Mouse (Mus musculus) neural tube, embryonic 13.5 days (tissue): ENCODE measurements around the gene Ephb1. TPM values are rescaled to one million over a fixed set of nuclear protein-coding genes. Genes with fewer than 3 reads are reported as not detected.

Experiments used
- ATAC-seq: fragments of 200-750 bp; cut with Nextera tagmentation; 2 replicates; pipeline ENCODE4 v1.8.0; 2017; ENCODE audit warnings: low read depth, mild to moderate bottlenecking, moderate TSS enrichment, moderate library complexity
- H3K27ac ChIP-seq: fragments of 300-500 bp; sonication (generic); replicated peaks from 2 replicates; pipeline ENCODE4 v1.5.1; 2015; ENCODE audit warnings: moderate library complexity, mild to moderate bottlenecking, inconsistent platforms
- H3K27me3 ChIP-seq: fragments of 300-500 bp; sonication (generic); 2 replicates; pipeline ENCODE4 v1.6.1; 2015; ENCODE audit warnings: mild to moderate bottlenecking, inconsistent platforms
- H3K36me3 ChIP-seq: fragments of 300-500 bp; sonication (generic); 2 replicates; pipeline ENCODE4 v1.6.1; 2015; ENCODE audit warnings: mild to moderate bottlenecking, inconsistent platforms
- H3K4me1 ChIP-seq: fragments of 300-500 bp; sonication (generic); replicated peaks from 2 replicates; pipeline ENCODE4 v1.6.1; 2015; ENCODE audit warnings: inconsistent platforms
- H3K4me2 ChIP-seq: fragments of 300-500 bp; sonication (generic); 2 replicates; pipeline ENCODE4 v1.6.1; 2015; ENCODE audit warnings: inconsistent platforms, mild to moderate bottlenecking, moderate library complexity
- H3K4me3 ChIP-seq: fragments of 300-500 bp; sonication (generic); 2 replicates; pipeline ENCODE4 v1.5.1; 2015; ENCODE audit warnings: mild to moderate bottlenecking, inconsistent platforms
- H3K9ac ChIP-seq: fragments of 300-500 bp; sonication (generic); 2 replicates; pipeline ENCODE4 v1.6.1; 2015; ENCODE audit warnings: moderate library complexity, mild to moderate bottlenecking, inconsistent platforms
- H3K9me3 ChIP-seq: fragments of 300-500 bp; sonication (generic); 2 replicates; pipeline ENCODE4 v1.6.1; 2016; ENCODE audit warnings: inconsistent platforms
- WGBS: fragments of 180-500 bp; shearing (Covaris S2); methylation state at CpG from one replicate; pipeline ENCODE4 v1.1.7; 2015; 5-methylcytosine and 5-hydroxymethylcytosine counted together
- polyA plus RNA-seq: library from polyadenylated mRNA; unstranded; fragments of >200 nt; fragmentation: Nextera tagmentation; extraction: Ambion mirVana; gene quantifications from 2 replicates; pipeline ENCODE4 v1.2.1, GENCODE M21; 2015

Gene Ephb1
- polyA plus RNA-seq, 1 experiment from 2014 or later, result 33.6 TPM

GRCm38 (mm10) chr9:102350696-102351095 is 3.8 kb downstream of the Ephb1 start:
- Histone ChIP-seq H3K9ac (no peak overlapping the region), H3K9me3 (no peaks in the 10 kb centered on the region), H3K4me2 (peak overlapping the region; percentile 98), H3K4me3 (no peak overlapping the region), H3K27me3 (peaks cover 88% of the 10 kb centered on the region), H3K36me3 (no peaks in the 10 kb centered on the region), H3K4me1 (peaks cover 49% of the 10 kb centered on the region), H3K27ac (no peak overlapping the region)
- no peak for ATAC-seq
- WGBS, result 86% methylated on average over 6 of the region's 6 CpGs

- no peaks in the 10 kb centered on the region for H3K36me3 ChIP-seq
- H3K9ac ChIP-seq, result no peak overlapping the region
- no peak for ATAC-seq
- no peak overlapping the region for H3K27ac ChIP-seq
- peaks cover 52% of the 10 kb centered on the region for H3K4me1 ChIP-seq
- 84% methylated on average over 6 of the region's 6 CpGs for whole genome bisulfite sequencing
- no peaks in the 10 kb centered on the region for H3K9me3 ChIP-seq
- H3K27me3 ChIP-seq, result peaks cover 82% of the 10 kb centered on the region
- no peak overlapping the region for H3K4me2 ChIP-seq
- no peak overlapping the region for H3K4me3 ChIP-seq
These were observed 4.4 kb downstream of the Ephb1 start for GRCm38 (mm10) chr9:102350076-102350475.

DNA sequence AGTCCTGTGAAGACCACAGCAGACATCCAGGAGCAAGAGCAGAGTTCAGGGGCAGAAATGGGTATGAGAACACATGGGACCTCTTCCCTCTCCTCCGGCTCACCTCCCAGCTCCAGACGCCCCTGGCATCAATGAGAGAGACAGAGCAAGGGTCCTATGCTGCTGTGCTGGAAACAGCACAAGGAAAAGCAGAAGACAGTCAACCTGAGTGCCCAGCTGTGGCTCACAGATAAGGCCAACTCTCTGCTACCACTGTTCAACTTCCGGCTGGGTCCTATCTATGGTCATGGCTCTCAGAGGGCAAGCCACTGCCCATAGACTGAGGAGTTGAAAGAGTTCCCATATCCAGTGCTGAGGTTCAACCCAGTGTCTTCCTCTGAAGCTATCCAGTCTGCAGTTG is 7.7 kb downstream of the Ephb1 start:
- H3K4me3 ChIP-seq, result no peak overlapping the region
- no peak overlapping the region for H3K27ac ChIP-seq
- no peak overlapping the region for H3K4me2 ChIP-seq
- H3K9ac ChIP-seq, result no peak overlapping the region
- H3K27me3 ChIP-seq, result peaks cover 73% of the 10 kb centered on the region
- 95% methylated on average over 3 of the region's 3 CpGs for WGBS
- H3K9me3 ChIP-seq, result no peaks in the 10 kb centered on the region
- no peak for ATAC-seq
- H3K36me3 ChIP-seq, result no peaks in the 10 kb centered on the region
- peaks cover 30% of the 10 kb centered on the region for H3K4me1 ChIP-seq

GRCm38 (mm10) chr9:102345474-102345873 is 9.0 kb downstream of the Ephb1 start:
- Histone ChIP-seq H3K27me3 (peaks cover 61% of the 10 kb centered on the region), H3K9ac (no peak overlapping the region), H3K36me3 (no peaks in the 10 kb centered on the region), H3K4me2 (no peak overlapping the region), H3K9me3 (no peaks in the 10 kb centered on the region), H3K4me1 (peaks cover 26% of the 10 kb centered on the region), H3K27ac (no peak overlapping the region), H3K4me3 (no peak overlapping the region)
- no peak for ATAC-seq
- 62% methylated on average over 6 of the region's 6 CpGs for WGBS

GRCm38 (mm10) chr9:102345047-102345446 is 9.4 kb downstream of the Ephb1 start:
- no peak for ATAC-seq
- no peaks in the 10 kb centered on the region for H3K36me3 ChIP-seq
- H3K4me3 ChIP-seq, result no peak overlapping the region
- peaks cover 26% of the 10 kb centered on the region for H3K4me1 ChIP-seq
- H3K4me2 ChIP-seq, result no peak overlapping the region
- peaks cover 58% of the 10 kb centered on the region for H3K27me3 ChIP-seq
- no peaks in the 10 kb centered on the region for H3K9me3 ChIP-seq
- 80% methylated on average over 9 of the region's 9 CpGs for WGBS
- no peak overlapping the region for H3K27ac ChIP-seq
- no peak overlapping the region for H3K9ac ChIP-seq

- 80% methylated on average over 10 of the region's 10 CpGs for WGBS
- no peak overlapping the region for H3K4me3 ChIP-seq
- ATAC-seq, result no peak
- no peaks in the 10 kb centered on the region for H3K9me3 ChIP-seq
- H3K27ac ChIP-seq, result no peak overlapping the region
- H3K4me1 ChIP-seq, result peaks cover 26% of the 10 kb centered on the region
- H3K9ac ChIP-seq, result no peak overlapping the region
- no peak overlapping the region for H3K4me2 ChIP-seq
- peaks cover 50% of the 10 kb centered on the region for H3K27me3 ChIP-seq
- H3K36me3 ChIP-seq, result no peaks in the 10 kb centered on the region
These were observed 10.2 kb downstream of the Ephb1 start for GRCm38 (mm10) chr9:102344086-102344930.

- ATAC-seq, result no peak
- Histone ChIP-seq H3K4me3 (no peak overlapping the region), H3K36me3 (no peaks in the 10 kb centered on the region), H3K4me2 (no peak overlapping the region), H3K27me3 (peaks cover 38% of the 10 kb centered on the region), H3K27ac (no peak overlapping the region), H3K4me1 (peaks cover 23% of the 10 kb centered on the region), H3K9me3 (no peaks in the 10 kb centered on the region), H3K9ac (no peak overlapping the region)
- WGBS, result 94% methylated on average over 9 of the region's 9 CpGs
These were observed 11.4 kb downstream of the Ephb1 start for GRCm38 (mm10) chr9:102343061-102343460.

- no peak for ATAC-seq
- peaks cover 22% of the 10 kb centered on the region for H3K4me1 ChIP-seq
- no peak overlapping the region for H3K4me3 ChIP-seq
- no peak overlapping the region for H3K27ac ChIP-seq
- H3K4me2 ChIP-seq, result no peak overlapping the region
- 53% methylated on average over 3 of the region's 3 CpGs for whole genome bisulfite sequencing
- no peaks in the 10 kb centered on the region for H3K9me3 ChIP-seq
- peaks cover 33% of the 10 kb centered on the region for H3K27me3 ChIP-seq
- no peak overlapping the region for H3K9ac ChIP-seq
- H3K36me3 ChIP-seq, result no peaks in the 10 kb centered on the region
These were observed 12.5 kb downstream of the Ephb1 start for GRCm38 (mm10) chr9:102342026-102342425.

DNA sequence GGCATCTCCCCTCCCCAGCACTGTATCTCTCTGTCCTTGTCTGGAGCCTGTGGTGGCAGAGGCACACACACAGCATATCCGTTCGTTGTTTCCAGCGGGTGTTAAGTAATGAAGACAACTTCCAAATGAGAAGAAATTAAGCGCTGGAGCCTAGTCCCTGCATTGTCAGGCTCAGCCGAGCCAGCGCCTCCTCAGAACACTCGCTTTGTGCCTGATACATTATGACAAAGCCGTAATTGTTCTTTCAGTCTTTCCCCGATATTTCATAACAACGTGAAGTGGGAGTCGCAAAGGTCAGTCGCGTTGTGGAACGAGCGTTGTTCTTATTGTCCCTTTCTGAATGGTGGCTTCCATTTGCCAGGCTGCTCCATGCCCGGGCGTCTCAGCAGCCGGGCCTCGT is 13.7 kb downstream of the Ephb1 start:
- no peak overlapping the region for H3K4me3 ChIP-seq
- no peak overlapping the region for H3K27ac ChIP-seq
- H3K9ac ChIP-seq, result no peak overlapping the region
- 63% methylated on average over 19 of the region's 19 CpGs for WGBS
- H3K4me2 ChIP-seq, result no peak overlapping the region
- H3K36me3 ChIP-seq, result no peaks in the 10 kb centered on the region
- no peak for ATAC-seq
- H3K9me3 ChIP-seq, result no peaks in the 10 kb centered on the region
- peaks cover 27% of the 10 kb centered on the region for H3K27me3 ChIP-seq
- peaks cover 16% of the 10 kb centered on the region for H3K4me1 ChIP-seq

DNA sequence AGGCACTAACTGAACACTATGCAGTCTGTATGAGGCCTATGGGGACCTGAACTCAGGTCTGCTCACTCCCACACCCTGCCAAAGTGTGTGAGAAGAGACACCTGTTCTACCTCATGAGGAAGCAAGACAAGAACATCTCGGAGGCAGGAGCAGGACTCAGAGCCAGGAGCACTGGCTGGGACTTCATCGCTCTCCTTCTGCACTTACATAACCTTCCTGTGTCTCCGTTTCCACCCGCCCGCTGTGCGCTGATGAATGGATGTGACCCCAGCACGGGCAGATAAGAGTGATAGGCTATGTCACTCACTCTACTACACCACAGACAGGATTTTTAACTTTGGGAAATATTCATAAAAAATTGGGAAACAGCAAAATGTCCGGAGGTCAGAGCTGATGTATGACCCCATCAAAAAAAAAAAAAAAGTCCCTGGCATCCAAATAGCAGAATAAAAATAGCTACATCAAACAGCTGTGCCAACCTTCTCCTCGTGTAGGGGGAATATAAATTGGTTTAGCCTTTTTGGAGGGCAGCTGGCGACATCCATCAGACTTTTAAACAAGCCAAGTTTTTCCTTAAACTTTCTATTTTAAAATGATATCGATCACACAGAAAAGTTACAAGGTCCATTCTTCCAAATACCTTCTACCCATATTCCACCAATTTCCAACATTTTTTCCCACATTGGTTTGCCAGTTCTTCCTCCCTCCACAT is 18.8 kb downstream of the Ephb1 start:
- Histone ChIP-seq H3K27ac (no peak overlapping the region), H3K4me3 (no peak overlapping the region), H3K36me3 (no peaks in the 10 kb centered on the region), H3K4me1 (0 out of 2 replicates have a peak, but pooled peaks cover 5% of the 10 kb centered on the region), H3K9me3 (no peaks in the 10 kb centered on the region), H3K27me3 (0 out of 2 replicates have a peak, but pooled peaks cover 10% of the 10 kb centered on the region), H3K9ac (no peak overlapping the region), H3K4me2 (no peak overlapping the region)
- 85% methylated on average over 11 of the region's 11 CpGs for WGBS
- ATAC-seq, result no peak

DNA sequence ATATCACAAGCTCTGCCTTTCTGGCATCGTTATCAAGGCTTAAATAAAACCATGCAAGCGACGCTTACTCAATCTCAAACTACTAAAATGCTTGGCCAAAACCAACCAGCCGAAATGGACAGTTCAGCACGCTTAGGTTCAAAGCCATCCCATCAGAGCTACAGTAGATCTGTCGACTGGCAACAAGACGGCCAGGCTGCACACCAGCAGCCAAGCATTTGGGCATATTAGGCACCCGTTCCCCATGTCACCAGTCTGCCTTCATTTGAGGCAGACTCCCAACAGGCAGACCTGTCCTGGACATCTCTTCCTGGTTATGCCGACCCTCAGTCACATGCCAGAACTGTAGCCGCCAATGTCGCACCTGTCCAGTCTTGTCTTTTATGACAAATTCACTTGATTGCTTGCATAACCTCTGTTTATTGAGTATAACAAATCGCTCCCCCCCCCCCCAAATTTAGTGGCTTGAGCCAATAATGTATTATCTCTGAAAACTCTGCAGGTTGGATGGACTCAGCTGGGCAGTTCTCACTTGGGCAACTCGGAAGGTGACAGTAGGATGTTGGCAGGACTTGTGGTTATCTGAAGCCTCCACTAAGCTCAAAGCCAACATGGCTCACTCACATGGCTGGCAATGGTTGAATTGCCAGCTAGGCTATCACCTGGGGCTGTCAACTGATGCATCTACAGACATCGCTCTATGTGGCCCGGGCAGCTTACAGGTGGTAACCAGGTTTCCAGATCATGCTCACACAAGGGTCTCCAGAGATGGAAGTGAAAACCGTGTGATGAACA is 24.0 kb downstream of the Ephb1 start:
- Histone ChIP-seq H3K27me3 (no peaks in the 10 kb centered on the region), H3K4me2 (no peak overlapping the region), H3K4me1 (peaks cover 7% of the 10 kb centered on the region; the same call in 1 of the 2 replicates), H3K9me3 (no peaks in the 10 kb centered on the region), H3K27ac (no peak overlapping the region), H3K9ac (no peak overlapping the region), H3K36me3 (no peaks in the 10 kb centered on the region), H3K4me3 (no peak overlapping the region)
- ATAC-seq, result no peak
- 88% methylated on average over 16 of the region's 16 CpGs for WGBS

- H3K4me3 ChIP-seq, result no peak overlapping the region
- no peaks in the 10 kb centered on the region for H3K27me3 ChIP-seq
- no peaks in the 10 kb centered on the region for H3K36me3 ChIP-seq
- H3K9me3 ChIP-seq, result no peaks in the 10 kb centered on the region
- no peak overlapping the region for H3K27ac ChIP-seq
- H3K4me2 ChIP-seq, result no peak overlapping the region
- WGBS, result 83% methylated on average over 4 of the region's 4 CpGs
- peaks cover 7% of the 10 kb centered on the region; the same call in 1 of the 2 replicates for H3K4me1 ChIP-seq
- ATAC-seq, result no peak
- no peak overlapping the region for H3K9ac ChIP-seq
These were observed 26.8 kb downstream of the Ephb1 start for GRCm38 (mm10) chr9:102327625-102328150.
